Mouse (Mus musculus) adrenal gland, adult 8-10 months (tissue): ENCODE results near the gene Ryk. TPM values are rescaled to one million over a fixed set of nuclear protein-coding genes. Genes with fewer than 3 reads are reported as not detected.
A peak's percentile ranks its signal among the peaks of the same experiment; 100 is the strongest.

Source experiments
- DNase-seq: peaks from one replicate; pipeline ENCODE4 v3.0.0; 2022
- total RNA-seq, 4 experiments: library from RNA; stranded (reverse); gene quantifications; 2 replicates each; pipeline ENCODE4 v1.2.4; 2022

Ryk gene
- total RNA-seq, 4 experiments from 2014 or later: 49.7 to 79.8 (median 68.1) TPM

- DNase-seq: no peak
These were observed 24.7 kb downstream of the Ryk start for GRCm38 (mm10) chr9:102859399-102859798.

DNA sequence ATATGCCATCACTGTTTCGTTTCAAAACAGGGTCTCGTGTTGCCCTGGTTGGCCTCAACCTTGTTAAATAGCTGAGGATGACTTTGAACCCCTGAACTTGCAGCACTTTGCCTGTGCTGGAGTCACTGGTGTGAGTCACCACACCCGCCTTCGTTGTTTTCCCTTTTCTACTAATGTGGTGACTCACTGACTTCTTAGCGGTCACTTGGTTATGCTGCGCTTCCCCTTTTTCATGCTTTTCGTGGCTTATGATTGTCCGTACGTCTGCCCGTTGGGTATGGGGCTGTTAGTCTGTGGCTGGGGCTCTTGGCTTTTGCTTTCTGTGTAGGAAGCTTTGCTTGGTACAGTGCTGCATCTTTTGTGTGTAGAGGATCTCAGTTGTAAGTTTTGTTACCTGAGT lies 25.2 kb downstream of the Ryk start:
- DNase-seq: no peak

DNA sequence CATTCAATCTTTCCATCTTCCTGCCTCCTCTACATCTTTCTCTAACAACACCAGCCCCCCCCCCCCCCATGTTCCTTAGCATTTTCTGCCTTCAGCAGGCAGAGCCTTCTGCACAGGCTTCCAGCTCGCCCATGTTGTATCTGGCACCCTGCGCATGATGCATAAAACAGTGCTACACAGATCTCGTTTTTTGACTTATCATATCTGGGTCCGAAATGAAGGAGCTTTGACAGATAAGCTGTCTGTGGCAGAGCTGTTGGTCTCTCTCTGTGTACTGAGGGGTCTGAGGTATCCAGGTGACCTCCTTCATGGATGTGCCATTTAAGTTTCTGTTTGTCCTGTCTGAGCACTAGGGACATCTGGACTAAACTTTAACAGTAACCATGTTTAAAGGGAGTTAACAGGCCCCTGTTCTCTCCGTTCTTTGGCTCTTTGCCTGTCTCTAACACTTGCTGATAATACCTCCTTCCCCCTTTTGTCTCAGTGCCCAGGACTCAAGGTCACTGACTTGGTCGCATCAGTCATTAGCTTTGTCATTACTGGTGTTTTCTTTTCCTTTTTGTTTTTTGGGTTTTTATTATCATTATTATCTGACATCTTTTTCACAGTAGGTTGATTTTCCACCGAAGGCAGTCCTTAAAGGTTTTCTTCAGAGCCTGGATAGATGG lies 26.2 kb downstream of the Ryk start:
- DNase-seq: no peak

DNA sequence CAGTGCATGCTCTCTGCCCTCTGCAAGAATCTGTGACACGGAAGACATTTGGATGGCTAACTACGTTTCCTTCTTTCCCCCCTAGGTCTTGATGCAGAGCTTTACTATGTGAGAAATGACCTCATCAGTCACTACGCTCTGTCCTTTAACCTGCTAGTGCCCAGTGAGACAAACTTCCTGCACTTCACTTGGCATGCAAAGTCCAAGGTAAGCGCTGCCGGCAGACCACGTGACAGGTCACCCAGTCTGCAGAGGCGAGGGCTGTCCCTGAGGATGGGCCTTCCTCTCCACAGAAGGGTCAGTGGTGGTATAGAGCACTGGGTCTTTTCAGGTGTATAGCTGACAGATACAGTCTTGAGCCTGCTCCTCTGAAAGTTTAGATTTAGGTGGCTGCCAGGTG lies 27.1 kb downstream of the Ryk start:
- DNase-seq: no peak

- no peak for DNase-seq
These were observed 27.5 kb downstream of the Ryk start for GRCm38 (mm10) chr9:102862260-102862659.

DNA sequence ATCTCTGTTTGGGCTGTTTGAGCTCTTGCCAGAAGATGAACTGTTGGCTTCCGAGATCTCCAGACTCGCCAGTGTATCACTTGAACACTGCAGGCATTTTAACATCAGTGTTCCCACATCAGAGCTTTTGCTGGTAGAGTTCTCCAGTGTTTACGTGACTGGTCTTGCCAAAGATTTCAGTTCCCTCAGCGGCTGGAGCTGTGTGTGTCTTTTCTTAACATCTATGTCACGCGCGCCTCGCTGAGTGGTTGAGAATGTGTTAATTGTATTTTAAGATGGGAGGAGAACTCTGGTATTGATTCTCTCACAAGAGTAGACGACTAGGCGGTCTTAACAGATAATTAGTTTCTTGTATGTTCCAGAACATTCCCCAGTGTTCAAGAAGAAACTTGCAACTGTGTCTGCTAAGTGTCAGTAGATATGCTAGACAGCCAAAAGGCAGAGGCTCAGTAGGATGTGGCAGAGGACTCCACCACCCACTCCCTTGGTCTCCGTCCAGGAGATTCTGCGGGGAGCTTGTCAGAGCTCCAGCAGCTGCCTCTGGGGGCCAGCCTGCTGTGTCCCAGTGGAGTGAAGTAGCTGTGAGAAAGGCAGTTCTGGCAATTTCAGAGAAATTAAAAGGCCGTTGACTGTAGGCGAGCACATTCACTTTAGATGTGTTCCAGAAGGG lies 29.3 kb downstream of the Ryk start:
- no peak for DNase-seq

DNA sequence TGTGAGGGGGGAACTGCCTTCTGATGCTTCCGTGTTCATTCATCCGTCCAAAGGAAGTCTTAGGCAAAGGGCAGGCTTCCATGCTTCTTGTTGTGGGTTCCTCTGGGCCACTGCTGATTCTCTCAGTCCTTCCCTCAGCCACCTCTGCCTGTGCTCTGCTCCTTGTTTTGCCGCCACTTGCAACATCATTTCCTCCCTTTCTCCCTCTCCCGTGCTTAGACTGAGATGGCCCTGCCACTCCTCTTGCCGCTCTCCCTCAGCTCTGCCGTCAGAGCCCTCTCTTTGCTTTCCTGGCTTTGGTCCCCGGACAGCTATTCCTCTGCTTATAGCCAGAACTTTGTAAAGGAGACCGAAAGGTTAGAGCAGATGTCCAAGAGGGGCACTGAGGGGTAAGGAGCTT lies 30.2 kb downstream of the Ryk start:
- DNase-seq: no peak

DNA sequence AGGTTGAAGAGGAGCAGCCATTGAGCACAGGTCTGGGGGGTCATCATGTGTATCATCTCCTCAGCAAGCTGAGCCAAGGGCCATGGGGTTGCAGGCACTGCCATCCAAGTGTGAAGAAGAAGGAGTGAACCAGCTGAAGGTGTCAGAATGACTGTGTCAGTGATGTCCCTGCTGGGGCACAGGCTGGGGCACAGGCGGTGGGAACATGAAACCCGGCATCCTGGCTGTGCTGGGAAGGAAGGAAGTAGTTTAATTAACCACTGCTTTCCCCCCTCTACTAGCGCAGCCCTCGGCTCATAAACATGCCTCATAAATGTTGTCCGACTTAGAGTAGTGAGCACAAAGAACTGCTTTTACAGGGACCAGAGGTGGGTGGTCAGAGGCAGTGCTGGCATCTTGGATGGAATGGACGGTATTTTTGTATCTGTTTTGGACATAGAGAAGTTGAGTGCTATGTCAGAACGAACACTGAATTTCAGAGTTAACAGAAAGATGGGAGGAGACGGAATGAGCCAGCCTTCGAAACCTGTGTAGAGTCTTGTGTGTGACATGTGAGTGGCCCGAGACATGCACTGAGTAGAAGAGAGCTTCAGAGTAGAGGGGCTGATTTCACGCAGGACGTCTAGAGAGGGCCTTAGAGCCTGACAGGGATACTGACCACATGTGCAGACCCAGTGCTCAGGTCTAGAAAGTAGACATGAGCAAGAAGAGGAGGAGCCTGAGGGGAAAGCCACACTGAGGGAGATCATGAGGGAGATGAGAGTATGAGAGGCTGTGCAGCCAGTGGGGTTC lies 31.4 kb downstream of the Ryk start:
- DNase-seq: no peak

DNA sequence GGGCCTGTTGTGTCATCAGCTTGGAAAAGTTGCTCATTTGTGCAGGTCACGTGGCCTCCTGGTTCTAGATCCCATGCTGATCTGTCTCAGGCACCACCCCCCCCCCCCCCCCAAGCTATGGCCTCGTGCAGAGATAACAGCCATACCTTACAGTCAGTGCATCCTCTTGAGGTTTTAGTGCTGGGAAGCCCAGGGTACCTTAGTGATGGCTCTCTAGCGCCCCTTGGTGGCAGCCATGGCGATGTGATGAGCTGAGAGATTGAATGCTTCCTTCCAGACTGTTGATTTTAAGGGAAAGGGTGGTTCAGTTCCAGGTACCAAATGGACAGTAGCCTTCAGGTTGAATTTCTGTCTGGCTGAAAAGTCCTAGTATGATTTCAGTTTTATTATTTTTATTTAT lies 32.2 kb downstream of the Ryk start:
- peak; percentile 51 for DNase-seq

DNA sequence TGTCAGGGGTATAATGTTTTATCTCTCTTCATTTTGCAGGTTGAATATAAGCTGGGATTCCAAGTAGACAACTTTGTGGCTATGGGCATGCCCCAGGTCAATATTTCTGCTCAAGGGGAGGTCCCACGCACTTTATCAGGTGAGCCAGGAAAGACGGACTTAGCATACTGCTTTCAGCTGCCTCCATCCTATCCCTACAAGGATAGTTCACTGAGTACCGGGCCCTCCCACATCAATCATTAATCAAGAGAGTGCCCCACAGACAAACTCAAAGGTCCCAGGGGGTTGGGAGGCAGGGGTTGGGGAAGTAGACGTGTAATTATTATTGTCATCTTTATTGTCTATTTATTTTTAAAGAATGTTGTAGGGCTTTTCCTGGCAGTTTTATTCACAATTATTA lies 32.8 kb downstream of the Ryk start:
- no peak for DNase-seq

DNA sequence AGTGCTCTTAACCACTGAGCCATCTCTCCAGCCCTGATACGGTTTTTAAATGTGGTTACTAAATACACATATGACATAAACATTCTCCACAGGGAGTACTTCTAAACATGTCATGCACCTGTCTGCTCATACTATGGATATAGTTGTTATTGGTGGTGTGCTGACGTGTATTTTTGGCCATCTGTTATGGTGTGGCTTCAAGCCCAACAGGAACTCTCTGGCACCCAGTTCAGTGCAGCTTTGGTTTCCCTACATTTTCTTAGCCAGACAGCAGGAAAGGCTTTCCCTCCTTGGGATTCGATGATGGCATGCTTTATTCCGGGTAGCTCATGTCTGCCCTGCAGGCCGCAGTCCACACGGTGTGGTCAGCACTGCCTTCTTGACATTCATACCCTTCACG lies 33.7 kb downstream of the Ryk start:
- DNase-seq: no peak

GRCm38 (mm10) chr9:102876054-102876690 lies 41.5 kb downstream of the Ryk start:
- DNase-seq: no peak

- DNase-seq: no peak
These were observed 43.2 kb downstream of the Ryk start for GRCm38 (mm10) chr9:102877916-102878315.

DNA sequence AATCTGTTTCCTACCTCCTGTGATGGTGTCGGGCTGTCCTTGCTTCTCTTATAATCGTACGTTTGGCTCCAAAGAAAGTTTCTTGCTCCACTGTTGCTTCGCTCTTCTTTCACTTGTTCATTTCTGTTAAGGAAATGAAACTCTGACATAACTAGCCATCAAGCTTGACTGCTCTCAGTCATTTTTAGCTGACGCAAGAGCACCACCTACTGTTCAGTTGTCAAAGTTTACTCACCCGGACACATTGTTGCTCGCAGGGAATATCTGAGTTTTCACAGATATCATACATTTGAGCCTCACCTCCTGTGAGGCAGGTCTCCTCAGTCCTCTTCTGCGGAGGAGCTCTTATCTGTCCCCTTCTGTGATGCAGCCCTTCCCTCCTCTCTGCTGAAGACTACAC lies 44.8 kb downstream of the Ryk start:
- no peak for DNase-seq

DNA sequence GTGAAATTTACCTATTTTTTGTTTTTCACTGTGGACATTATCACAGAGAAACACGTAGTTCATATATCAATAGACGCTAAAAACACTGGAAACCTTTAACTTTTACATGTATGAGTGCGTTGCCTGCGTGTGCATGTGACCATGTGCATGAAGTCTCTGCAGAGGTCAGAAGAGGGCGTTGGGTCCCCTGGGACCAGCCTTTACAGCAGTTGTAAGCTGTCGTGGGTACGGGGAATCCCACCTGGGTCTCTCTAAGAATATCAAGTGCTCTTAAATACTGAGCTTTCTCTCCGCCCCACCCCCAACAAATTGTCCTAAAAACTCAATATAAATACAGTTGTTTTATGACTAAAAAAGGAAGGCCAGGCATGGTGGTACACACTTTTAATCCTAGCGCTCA lies 50.0 kb downstream of the Ryk start:
- DNase-seq: no peak

GRCm38 (mm10) chr9:102890166-102890565 lies 55.4 kb downstream of the Ryk start:
- no peak for DNase-seq

- DNase-seq: no peak
These were observed 58.0 kb downstream of the Ryk start for GRCm38 (mm10) chr9:102892480-102893355.

GRCm38 (mm10) chr9:102893356-102893870 lies 58.7 kb downstream of the Ryk start:
- no peak for DNase-seq

DNA sequence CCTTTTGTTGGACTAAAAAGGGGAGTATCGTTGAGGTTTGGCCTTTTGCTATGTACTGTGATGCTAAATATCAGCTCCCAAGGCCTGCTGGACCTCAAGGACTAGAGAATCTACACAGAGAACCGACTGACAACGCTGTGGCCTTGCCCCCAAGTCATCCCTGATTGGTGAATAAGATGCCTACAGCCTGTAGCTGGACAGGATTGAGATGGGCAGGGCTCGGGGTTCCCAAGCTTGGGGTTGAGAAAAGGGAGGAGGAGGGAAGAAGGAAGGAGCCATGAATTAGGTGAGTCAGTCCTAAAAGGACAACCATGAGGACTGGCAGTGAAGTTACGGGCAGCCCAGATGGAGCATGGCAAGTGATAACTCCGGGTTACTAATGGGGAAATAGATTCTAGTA lies 65.2 kb downstream of the Ryk start:
- DNase-seq: no peak

DNA sequence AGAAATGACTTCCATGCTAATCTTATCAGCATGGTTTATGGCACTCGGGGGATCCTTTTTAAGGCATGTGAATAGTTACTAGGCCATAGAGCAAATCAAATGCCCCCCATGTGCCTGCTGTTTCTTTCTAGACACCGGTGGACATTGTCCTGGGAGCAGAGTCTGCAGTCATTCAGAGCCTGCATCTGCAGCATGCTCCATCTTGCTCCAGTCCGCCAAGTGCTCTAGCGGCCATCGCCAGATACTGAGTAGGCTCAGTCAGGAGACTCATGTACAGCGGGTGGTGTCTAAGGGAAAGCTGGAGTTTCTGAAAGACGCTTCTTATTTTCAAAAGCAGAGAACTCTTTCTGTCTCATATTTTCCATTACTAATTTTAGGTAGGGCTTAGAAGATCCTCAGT lies 67.6 kb downstream of the Ryk start:
- no peak for DNase-seq

DNA sequence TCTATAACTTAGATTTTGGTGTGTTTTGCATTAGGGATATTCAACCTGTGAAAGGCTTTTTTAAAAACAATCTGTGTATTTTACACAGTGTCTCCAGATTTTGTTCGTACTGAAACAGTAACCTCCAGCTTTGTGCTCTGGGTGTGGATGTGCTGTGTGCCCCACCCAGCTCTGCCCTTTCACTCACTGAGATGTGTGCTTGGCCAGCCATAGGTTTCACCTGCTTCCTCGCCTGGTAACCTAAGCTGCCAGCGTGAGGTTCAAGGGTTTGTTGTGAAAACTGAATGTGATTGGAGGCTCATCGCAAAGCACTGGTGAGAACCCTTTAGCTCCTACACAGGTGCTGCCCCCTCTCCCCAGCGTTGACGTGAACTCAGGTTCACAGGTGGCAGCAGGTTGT lies 70.2 kb downstream of the Ryk start:
- DNase-seq: no peak

DNA sequence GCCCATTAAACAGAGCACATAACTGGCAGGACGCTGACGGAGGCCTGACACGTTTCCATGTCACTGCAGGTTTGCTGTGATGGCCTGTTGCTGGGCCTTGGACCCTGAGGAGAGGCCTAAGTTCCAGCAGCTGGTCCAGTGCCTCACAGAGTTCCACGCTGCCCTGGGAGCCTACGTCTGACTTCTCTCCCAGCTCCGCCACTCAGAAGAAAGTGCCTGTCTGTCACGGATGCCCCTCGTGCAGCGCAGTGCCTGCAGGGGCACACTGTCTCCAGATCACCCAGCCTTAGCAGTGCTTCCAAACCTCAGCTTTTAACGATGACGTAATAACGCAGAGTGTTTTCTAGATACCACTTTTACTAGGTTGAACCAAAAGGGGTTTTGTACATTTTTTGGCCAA lies 72.1 kb downstream of the Ryk start:
- no peak for DNase-seq
